Mouse (Mus musculus): ENCODE data around the gene Robo1. TPM values are rescaled to one million over a fixed set of nuclear protein-coding genes. Genes with fewer than 3 reads are reported as not detected.

The Robo1 gene
- polyA plus RNA-seq, 1 experiment from 2014 or later: 4.7 TPM

- H3K4me1 ChIP-seq (replicated peaks): no peaks in the 10 kb centered on the region
- H3K9ac ChIP-seq: no peak overlapping the region
- no peaks in the 10 kb centered on the region for H3K36me3 ChIP-seq (replicated peaks)
- no peak overlapping the region for H3K4me2 ChIP-seq
- no peaks in the 10 kb centered on the region for H3K27me3 ChIP-seq
- 58% methylated on average over 9 of the region's 9 CpGs for WGBS (ENCODE audit: insufficient replicate concordance)
- H3K4me3 ChIP-seq (replicated peaks): no peak overlapping the region
- H3K9me3 ChIP-seq (replicated peaks): no peaks in the 10 kb centered on the region
- no peak for ATAC-seq (ENCODE audit: insufficient read depth)
- no peak overlapping the region for H3K27ac ChIP-seq (replicated peaks)
These were observed 409.2 kb downstream of the Robo1 start for GRCm38 (mm10) chr16:72717118-72717802.

GRCm38 (mm10) chr16:72719063-72719462 is 411.0 kb downstream of the Robo1 start:
- Histone ChIP-seq H3K4me1 (replicated peaks) (no peaks in the 10 kb centered on the region), H3K27ac (replicated peaks) (no peak overlapping the region), H3K4me3 (replicated peaks) (no peak overlapping the region), H3K4me2 (no peak overlapping the region), H3K36me3 (replicated peaks) (no peaks in the 10 kb centered on the region), H3K9me3 (replicated peaks) (no peaks in the 10 kb centered on the region), H3K27me3 (no peaks in the 10 kb centered on the region), H3K9ac (no peak overlapping the region)
- no peak for ATAC-seq (ENCODE audit: insufficient read depth)
- WGBS (ENCODE audit: insufficient replicate concordance): 69% methylated on average over 4 of the region's 4 CpGs

GRCm38 (mm10) chr16:72720979-72721378 is 412.9 kb downstream of the Robo1 start:
- no peak for ATAC-seq (ENCODE audit: insufficient read depth)
- H3K27ac ChIP-seq (replicated peaks): no peak overlapping the region
- H3K9me3 ChIP-seq (replicated peaks): no peaks in the 10 kb centered on the region
- no peaks in the 10 kb centered on the region for H3K36me3 ChIP-seq (replicated peaks)
- H3K4me1 ChIP-seq (replicated peaks): no peaks in the 10 kb centered on the region
- 63% methylated on average over 4 of the region's 4 CpGs for WGBS (ENCODE audit: insufficient replicate concordance)
- no peak overlapping the region for H3K4me2 ChIP-seq
- no peak overlapping the region for H3K4me3 ChIP-seq (replicated peaks)
- H3K27me3 ChIP-seq: no peaks in the 10 kb centered on the region
- no peak overlapping the region for H3K9ac ChIP-seq

GRCm38 (mm10) chr16:72721713-72722481 is 413.8 kb downstream of the Robo1 start:
- Histone ChIP-seq H3K9me3 (replicated peaks) (no peaks in the 10 kb centered on the region), H3K4me1 (replicated peaks) (no peaks in the 10 kb centered on the region), H3K27ac (replicated peaks) (no peak overlapping the region), H3K36me3 (replicated peaks) (no peaks in the 10 kb centered on the region), H3K9ac (no peak overlapping the region), H3K27me3 (no peaks in the 10 kb centered on the region), H3K4me2 (no peak overlapping the region), H3K4me3 (replicated peaks) (no peak overlapping the region)
- ATAC-seq (ENCODE audit: insufficient read depth): no peak
- 37% methylated on average over 14 of the region's 14 CpGs for WGBS (ENCODE audit: insufficient replicate concordance)

- peak; percentile 34; the same call in 1 of the 2 replicates for ATAC-seq (ENCODE audit: insufficient read depth)
- H3K4me2 ChIP-seq: peak overlapping the region; percentile 10; the same call in 1 of the 2 replicates
- WGBS (ENCODE audit: insufficient replicate concordance): 57% methylated on average over 5 of the region's 5 CpGs
- no peaks in the 10 kb centered on the region for H3K9me3 ChIP-seq (replicated peaks)
- no peak overlapping the region for H3K9ac ChIP-seq
- H3K4me1 ChIP-seq (replicated peaks): no peaks in the 10 kb centered on the region
- no peaks in the 10 kb centered on the region for H3K36me3 ChIP-seq (replicated peaks)
- H3K4me3 ChIP-seq (replicated peaks): no peak overlapping the region
- H3K27me3 ChIP-seq: no peaks in the 10 kb centered on the region
- no peak overlapping the region for H3K27ac ChIP-seq (replicated peaks)
These were observed 426.1 kb downstream of the Robo1 start for GRCm38 (mm10) chr16:72734234-72734633.

- H3K27me3 ChIP-seq: no peaks in the 10 kb centered on the region
- WGBS (ENCODE audit: insufficient replicate concordance): 61% methylated on average over 11 of the region's 11 CpGs
- no peak for ATAC-seq (ENCODE audit: insufficient read depth)
- H3K4me3 ChIP-seq (replicated peaks): no peak overlapping the region
- H3K9me3 ChIP-seq (replicated peaks): no peaks in the 10 kb centered on the region
- no peak overlapping the region for H3K27ac ChIP-seq (replicated peaks)
- H3K4me1 ChIP-seq (replicated peaks): no peaks in the 10 kb centered on the region
- H3K36me3 ChIP-seq (replicated peaks): no peaks in the 10 kb centered on the region
- H3K9ac ChIP-seq: no peak overlapping the region
- H3K4me2 ChIP-seq: no peak overlapping the region
These were observed 427.1 kb downstream of the Robo1 start for GRCm38 (mm10) chr16:72735175-72735574.

GRCm38 (mm10) chr16:72735588-72735987 is 427.5 kb downstream of the Robo1 start:
- no peak overlapping the region for H3K4me3 ChIP-seq (replicated peaks)
- no peaks in the 10 kb centered on the region for H3K9me3 ChIP-seq (replicated peaks)
- H3K4me2 ChIP-seq: no peak overlapping the region
- WGBS (ENCODE audit: insufficient replicate concordance): 61% methylated on average over 3 of the region's 3 CpGs
- no peak overlapping the region for H3K27ac ChIP-seq (replicated peaks)
- no peaks in the 10 kb centered on the region for H3K27me3 ChIP-seq
- no peak overlapping the region for H3K9ac ChIP-seq
- no peak for ATAC-seq (ENCODE audit: insufficient read depth)
- no peaks in the 10 kb centered on the region for H3K36me3 ChIP-seq (replicated peaks)
- no peaks in the 10 kb centered on the region for H3K4me1 ChIP-seq (replicated peaks)

GRCm38 (mm10) chr16:72737154-72737553 is 429.0 kb downstream of the Robo1 start:
- Histone ChIP-seq H3K36me3 (replicated peaks) (peaks cover 2% of the 10 kb centered on the region), H3K4me3 (replicated peaks) (no peak overlapping the region), H3K4me1 (replicated peaks) (no peaks in the 10 kb centered on the region), H3K27me3 (no peaks in the 10 kb centered on the region), H3K4me2 (no peak overlapping the region), H3K9me3 (replicated peaks) (no peaks in the 10 kb centered on the region), H3K27ac (replicated peaks) (no peak overlapping the region), H3K9ac (no peak overlapping the region)
- ATAC-seq (ENCODE audit: insufficient read depth): no peak
- WGBS (ENCODE audit: insufficient replicate concordance): 49% methylated on average over 4 of the region's 4 CpGs

GRCm38 (mm10) chr16:72740218-72740617 is 432.1 kb downstream of the Robo1 start:
- no peak for ATAC-seq (ENCODE audit: insufficient read depth)
- Histone ChIP-seq H3K27me3 (no peaks in the 10 kb centered on the region), H3K4me3 (replicated peaks) (no peak overlapping the region), H3K9ac (no peak overlapping the region), H3K4me2 (no peak overlapping the region), H3K4me1 (replicated peaks) (no peaks in the 10 kb centered on the region), H3K36me3 (replicated peaks) (peaks cover 16% of the 10 kb centered on the region), H3K9me3 (replicated peaks) (no peaks in the 10 kb centered on the region), H3K27ac (replicated peaks) (no peak overlapping the region)
- WGBS (ENCODE audit: insufficient replicate concordance): 80% methylated on average over 7 of the region's 7 CpGs

GRCm38 (mm10) chr16:72747696-72748095 is 439.6 kb downstream of the Robo1 start:
- H3K4me1 ChIP-seq (replicated peaks): no peaks in the 10 kb centered on the region
- 61% methylated on average over 5 of the region's 5 CpGs for WGBS (ENCODE audit: insufficient replicate concordance)
- H3K9ac ChIP-seq: no peak overlapping the region
- H3K27ac ChIP-seq (replicated peaks): no peak overlapping the region
- no peak overlapping the region for H3K4me3 ChIP-seq (replicated peaks)
- peaks cover 10% of the 10 kb centered on the region for H3K36me3 ChIP-seq (replicated peaks)
- no peaks in the 10 kb centered on the region for H3K27me3 ChIP-seq
- H3K4me2 ChIP-seq: no peak overlapping the region
- no peaks in the 10 kb centered on the region for H3K9me3 ChIP-seq (replicated peaks)
- no peak for ATAC-seq (ENCODE audit: insufficient read depth)

GRCm38 (mm10) chr16:72765128-72765913 is 457.2 kb downstream of the Robo1 start:
- peak; percentile 78 for ATAC-seq (ENCODE audit: insufficient read depth)
- Histone ChIP-seq H3K4me2 (no peak overlapping the region; the same call in 1 of the 2 replicates), H3K4me1 (replicated peaks) (no peaks in the 10 kb centered on the region; the same call in 1 of the 2 replicates), H3K9me3 (replicated peaks) (no peaks in the 10 kb centered on the region), H3K9ac (no peak overlapping the region), H3K36me3 (replicated peaks) (no peaks in the 10 kb centered on the region), H3K27me3 (no peaks in the 10 kb centered on the region), H3K27ac (replicated peaks) (0 out of 2 replicates have a peak overlapping the region, but pooled peaks have one; percentile 14), H3K4me3 (replicated peaks) (peak overlapping the region; percentile 14; the same call in 1 of the 2 replicates)
- 57% methylated on average over 9 of the region's 9 CpGs for WGBS (ENCODE audit: insufficient replicate concordance)

Measured in liver, embryonic 15.5 days (tissue).